Mouse (Mus musculus) CH12.LX (cell line): ENCODE results near the gene Gli3. TPM values are rescaled to one million over a fixed set of nuclear protein-coding genes. Genes with fewer than 3 reads are reported as not detected.

Experiments
- DNase-seq: peaks from one replicate; pipeline ENCODE4 v3.0.0-alpha.2; 2013; ENCODE audit errors: extremely low read depth
- H3K27ac ChIP-seq: 2 replicates; pipeline ENCODE4 v1.5.1; 2012; ENCODE audit warnings: low read depth, mild to moderate bottlenecking, control low read depth, moderate library complexity; ENCODE audit not compliant: insufficient read depth
- H3K27me3 ChIP-seq: replicated peaks from 2 replicates; pipeline ENCODE3; 2012; ENCODE audit warnings: inconsistent platforms
- H3K36me3 ChIP-seq, 2 experiments: replicated peaks in 1 of 2; 2 replicates each; pipeline versions ENCODE3 to v1.6.1; 2012; ENCODE audit warnings: inconsistent platforms in 1 of 2, low read length in 1 of 2, mild to moderate bottlenecking in 1 of 2, mixed read lengths in 1 of 2, moderate library complexity in 1 of 2; ENCODE audit not compliant: control insufficient read depth in 1 of 2, insufficient read depth in 1 of 2
- H3K4me1 ChIP-seq, 2 experiments: 2 replicates each; pipeline ENCODE4 v1.6.1; 2012; ENCODE audit warnings: inconsistent platforms in 1 of 2, moderate library complexity in 1 of 2; ENCODE audit not compliant: insufficient read depth in 2 of 2, control insufficient read depth in 1 of 2
- H3K4me2 ChIP-seq: 2 replicates; pipeline ENCODE4 v1.6.1; 2012; ENCODE audit warnings: low read depth, mild to moderate bottlenecking, control low read depth; ENCODE audit not compliant: poor library complexity, insufficient read depth, severe bottlenecking
- H3K4me3 ChIP-seq, 3 experiments: fragments of 150-350 bp in 1 of 3; sonication (generic) in 1 of 3; replicated peaks in 1 of 3; 2 replicates each; pipeline versions ENCODE3 to v1.5.1; 2011 to 2012; ENCODE audit warnings: low read depth in 2 of 3, low read length in 2 of 3, mild to moderate bottlenecking in 2 of 3, moderate library complexity in 2 of 3, control low read depth in 1 of 3, improper control_type of control experiment in 1 of 3, inconsistent platforms in 1 of 3, mixed read lengths in 1 of 3; ENCODE audit not compliant: poor library complexity in 1 of 3
- H3K79me2 ChIP-seq: replicated peaks from 2 replicates; pipeline ENCODE4 v1.6.1; 2012; ENCODE audit warnings: mild to moderate bottlenecking, moderate library complexity; ENCODE audit not compliant: control insufficient read depth, poor library complexity, insufficient read depth, severe bottlenecking; ENCODE audit errors: extremely low read depth
- H3K9ac ChIP-seq: 2 replicates; pipeline ENCODE4 v1.6.1; 2012; ENCODE audit warnings: low read depth, mild to moderate bottlenecking, control low read depth, moderate library complexity; ENCODE audit not compliant: insufficient read depth
- H3K9me3 ChIP-seq: replicated peaks from 2 replicates; pipeline ENCODE3; 2012; ENCODE audit warnings: low read length, inconsistent platforms, mixed read lengths
- CHD2 ChIP-seq: IDR thresholded peaks from 2 replicates; pipeline ENCODE4 v1.6.1; 2011; ENCODE audit warnings: low read length, improper control_type of control experiment
- E2F4 ChIP-seq: IDR thresholded peaks from 2 replicates; pipeline ENCODE4 v1.6.1; 2011; ENCODE audit warnings: low read depth, low read length, improper control_type of control experiment; ENCODE audit not compliant: insufficient replicate concordance
- ETS1 ChIP-seq: conservative IDR thresholded peaks from 2 replicates; pipeline ENCODE4 v1.6.1; 2012; ENCODE audit warnings: low read depth, mild to moderate bottlenecking, inconsistent platforms, low read length, improper control_type of control experiment, moderate library complexity
- GABPA ChIP-seq: IDR thresholded peaks from 2 replicates; pipeline ENCODE4 v1.6.1; 2012; ENCODE audit warnings: low read depth, low read length, improper control_type of control experiment, inconsistent platforms; ENCODE audit not compliant: insufficient replicate concordance
- JUN ChIP-seq: IDR thresholded peaks from 2 replicates; pipeline ENCODE4 v1.6.1; 2011; ENCODE audit warnings: low read depth, mild to moderate bottlenecking, low read length, improper control_type of control experiment, moderate library complexity; ENCODE audit not compliant: insufficient read depth
- KAT2A ChIP-seq: IDR thresholded peaks from 2 replicates; pipeline ENCODE4 v1.6.1; 2012; ENCODE audit warnings: low read length, improper control_type of control experiment, inconsistent platforms; ENCODE audit not compliant: insufficient replicate concordance
- MAFK ChIP-seq: IDR thresholded peaks from 2 replicates; pipeline ENCODE4 v1.6.1; 2011; ENCODE audit warnings: low read length, improper control_type of control experiment; ENCODE audit not compliant: insufficient replicate concordance
- MAZ ChIP-seq: IDR thresholded peaks from 2 replicates; pipeline ENCODE4 v1.6.1; 2012; ENCODE audit warnings: low read depth, mild to moderate bottlenecking, inconsistent platforms, low read length, improper control_type of control experiment, moderate library complexity
- NELFE ChIP-seq: IDR thresholded peaks from 2 replicates; pipeline ENCODE4 v1.6.1; 2011; ENCODE audit warnings: low read depth, low read length, improper control_type of control experiment
- PAX5 ChIP-seq: IDR thresholded peaks from 2 replicates; pipeline ENCODE4 v1.6.1; 2012; ENCODE audit warnings: low read length, inconsistent platforms, mixed read lengths
- POLR2AphosphoS2 ChIP-seq: IDR thresholded peaks from 2 replicates; pipeline ENCODE4 v1.6.1; 2011; ENCODE audit warnings: low read depth, low read length, improper control_type of control experiment
- RCOR1 ChIP-seq: conservative IDR thresholded peaks from 2 replicates; pipeline ENCODE4 v1.6.1; 2012; ENCODE audit warnings: low read depth, mild to moderate bottlenecking, inconsistent platforms, low read length, improper control_type of control experiment
- SIN3A ChIP-seq: IDR thresholded peaks from 2 replicates; pipeline ENCODE4 v1.6.1; 2012; ENCODE audit warnings: low read length, improper control_type of control experiment, inconsistent platforms
- SMC3 ChIP-seq: IDR thresholded peaks from 2 replicates; pipeline ENCODE4 v1.6.1; 2011; ENCODE audit warnings: low read depth, low read length, improper control_type of control experiment
- TBP ChIP-seq: conservative IDR thresholded peaks from 2 replicates; pipeline ENCODE4 v1.6.1; 2011; ENCODE audit warnings: low read depth, low read length, improper control_type of control experiment
- TCF12 ChIP-seq: IDR thresholded peaks from 2 replicates; pipeline ENCODE4 v1.6.1; 2014; ENCODE audit warnings: low read depth, mild to moderate bottlenecking, inconsistent platforms, low read length, improper control_type of control experiment
- UBTF ChIP-seq: IDR thresholded peaks from 2 replicates; pipeline ENCODE4 v1.6.1; 2012; ENCODE audit warnings: low read depth, mild to moderate bottlenecking, inconsistent platforms, low read length, improper control_type of control experiment, moderate library complexity
- USF1 ChIP-seq: IDR thresholded peaks from 2 replicates; pipeline ENCODE4 v1.6.1; 2014; ENCODE audit warnings: low read depth, mild to moderate bottlenecking, inconsistent platforms, low read length, improper control_type of control experiment
- ZC3H11A ChIP-seq: IDR thresholded peaks from 2 replicates; pipeline ENCODE4 v1.6.1; 2012; ENCODE audit warnings: low read depth, mild to moderate bottlenecking, inconsistent platforms, low read length, improper control_type of control experiment
- ZKSCAN1 ChIP-seq: IDR thresholded peaks from 2 replicates; pipeline ENCODE4 v1.6.1; 2012; ENCODE audit warnings: low read depth, inconsistent platforms, low read length, improper control_type of control experiment, borderline replicate concordance
- dilution Hi-C: fragments of 300-500 bp; cut with MboI; formaldehyde crosslinking; loops from 2 replicates; pipeline ENCODE4 v1.14.3; 2020; ENCODE audit warnings: low sequenced_read_pairs; ENCODE audit not compliant: extremely low pct_unique_long_range_greater_than_20kb, extremely low pct_ligation_motif_present
- in situ Hi-C: fragments of 300-500 bp; cut with MboI; formaldehyde crosslinking; loops from 3 replicates; pipeline ENCODE4 v1.14.3; 2019; ENCODE audit warnings: low sequenced_read_pairs, low pct_ligation_motif_present, low pct_unique_long_range_greater_than_20kb, mixed read lengths
- polyA plus RNA-seq: library from polyadenylated mRNA; unstranded; fragments of >175 nt; gene quantifications from 2 replicates; pipeline ENCODE4 v1.2.1, GENCODE M21; 2012; ENCODE audit warnings: low read depth; ENCODE audit not compliant: insufficient read length
- total RNA-seq, 2 experiments: library from RNA; depleted of rRNA; stranded (reverse); fragments of 300-350 nt in 1 of 2; fragments of >200 nt in 1 of 2; gene quantifications; 2 replicates each; pipeline ENCODE4 v1.2.3; 2012 to 2014

Gli3 gene
- total and polyA plus RNA-seq, 3 experiments: not detected

DNA sequence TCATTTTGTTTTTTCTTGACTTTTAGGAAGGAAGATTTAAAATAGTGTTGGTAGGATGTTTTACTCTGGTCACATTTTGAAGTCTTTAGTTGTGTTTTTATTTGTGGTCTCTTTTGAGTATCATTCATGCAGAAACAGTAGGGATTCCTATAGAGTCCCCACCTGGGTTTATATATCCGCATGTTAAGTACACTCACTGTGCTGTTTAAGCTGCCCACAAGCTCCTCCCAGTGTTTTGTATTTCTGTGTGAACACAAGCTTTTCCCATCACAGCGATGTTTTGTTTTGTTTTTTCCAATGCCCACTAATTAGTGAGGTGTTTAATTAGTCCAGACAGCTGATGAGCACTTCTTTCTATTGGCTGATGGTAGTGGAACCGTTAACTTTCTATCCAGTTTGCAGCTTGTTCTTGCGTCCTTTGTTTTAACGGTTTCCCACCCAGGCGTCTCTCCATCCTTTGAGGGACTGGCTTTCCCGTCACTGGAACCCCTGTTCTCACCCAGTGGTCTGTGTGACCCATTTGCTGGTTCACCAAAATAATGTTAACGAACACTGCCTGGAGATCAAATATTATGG lies 87.1 kb downstream of the Gli3 start:
- no peaks in the 10 kb centered on the region for H3K9me3 ChIP-seq
- H3K4me2 ChIP-seq: no peak overlapping the region
- no peaks in the 10 kb centered on the region for H3K27me3 ChIP-seq
- H3K9ac ChIP-seq: no peak overlapping the region
- no peak for DNase-seq
- TF ChIP-seq NELFE (no peak), ZC3H11A (no peak), GABPA (no peak), UBTF (no peak), RCOR1 (no peak)
- no peaks in the 10 kb centered on the region for H3K79me2 ChIP-seq
- no peak overlapping the region for H3K27ac ChIP-seq
- dilution Hi-C loops (no loop called here), in situ Hi-C loops (no loop called here)
- no peak overlapping the region for H3K4me3 ChIP-seq
- no peaks in the 10 kb centered on the region for H3K36me3 ChIP-seq
- no peaks in the 10 kb centered on the region for H3K4me1 ChIP-seq

DNA sequence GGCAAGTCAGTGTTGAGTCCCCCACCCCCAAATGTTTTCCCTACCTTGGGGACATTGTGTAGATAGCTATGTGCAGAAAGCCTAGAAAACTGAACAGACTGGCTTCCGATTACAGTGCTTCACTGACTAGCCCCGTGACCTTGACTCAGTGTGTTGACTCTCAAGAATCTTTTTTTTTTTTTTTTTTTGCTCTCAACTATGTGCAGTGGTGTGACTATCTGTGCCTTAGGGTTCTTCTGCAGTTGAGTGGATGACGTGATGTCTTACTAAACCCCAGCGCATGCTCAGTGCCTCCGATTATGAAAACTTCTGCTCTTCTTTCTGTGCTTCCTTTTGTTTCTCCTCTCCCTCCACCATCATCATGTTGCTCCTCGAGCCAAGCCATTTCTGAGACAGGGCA lies 87.7 kb downstream of the Gli3 start:
- H3K9ac ChIP-seq: no peak overlapping the region
- in situ Hi-C loops (no loop called here), dilution Hi-C loops (no loop called here)
- no peaks in the 10 kb centered on the region for H3K9me3 ChIP-seq
- H3K27ac ChIP-seq: no peak overlapping the region
- no peaks in the 10 kb centered on the region for H3K27me3 ChIP-seq
- no peak overlapping the region for H3K4me3 ChIP-seq
- no peak for DNase-seq
- no peak for TF ChIP-seq KAT2A
- TF ChIP-seq TCF12: no peak
- no peak for TF ChIP-seq MAZ
- TF ChIP-seq ZKSCAN1: no peak
- TF ChIP-seq JUN: no peak
- TF ChIP-seq E2F4: no peak
- no peak for TF ChIP-seq UBTF
- no peak for TF ChIP-seq RCOR1
- no peak for TF ChIP-seq MAFK
- TF ChIP-seq USF1: no peak
- no peak for TF ChIP-seq TBP
- no peak for TF ChIP-seq CHD2
- no peak for TF ChIP-seq SIN3A
- no peak for TF ChIP-seq GABPA
- no peak for TF ChIP-seq PAX5
- no peak for TF ChIP-seq SMC3
- no peak for TF ChIP-seq ETS1
- TF ChIP-seq POLR2AphosphoS2: no peak
- TF ChIP-seq, all 38 proteins: peak for 0
- H3K4me2 ChIP-seq: no peak overlapping the region
- no peaks in the 10 kb centered on the region for H3K4me1 ChIP-seq
- no peaks in the 10 kb centered on the region for H3K36me3 ChIP-seq
- H3K79me2 ChIP-seq: no peaks in the 10 kb centered on the region
